Mouse (Mus musculus) brain, adult 2 months (tissue): ENCODE measurements at regions not wholly inside any gene's neighbourhood (a gene's known extent, or its start where the extent isn't known, plus 50 kb on each side); places are given as distances from the start of the nearest gene placed in this dataset.

ENCODE experiments used
- DNase-seq: peaks from one replicate; pipeline ENCODE4 v3.0.0; 2011; ENCODE audit warnings: low read depth, low spot score

GRCm38 (mm10) chr2:95232135-95232772 lies 794.3 kb upstream of the Api5 start:
- peak; percentile 76 for DNase-seq

GRCm38 (mm10) chr2:95231739-95232134 lies 793.8 kb upstream of the Api5 start:
- no peak for DNase-seq

DNA sequence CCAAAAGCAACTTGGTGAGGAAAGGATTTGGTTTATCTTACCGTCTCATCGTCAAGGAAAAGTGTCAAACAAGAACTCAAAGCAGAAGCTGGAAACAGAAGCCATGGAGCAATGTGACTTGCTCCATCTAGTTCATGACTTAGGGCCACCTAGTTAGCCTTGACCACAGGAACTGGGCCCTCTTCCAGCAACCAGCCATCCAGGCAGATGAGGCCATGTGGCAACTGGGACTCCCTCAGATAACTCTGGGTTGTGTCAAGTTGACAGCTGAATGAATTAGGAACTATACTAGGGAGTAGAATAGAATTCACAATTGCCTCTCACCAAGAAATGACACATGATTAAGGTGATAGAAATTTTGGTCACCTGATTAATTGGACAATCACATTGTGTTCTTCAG lies 791.5 kb upstream of the Api5 start:
- no peak for DNase-seq

DNA sequence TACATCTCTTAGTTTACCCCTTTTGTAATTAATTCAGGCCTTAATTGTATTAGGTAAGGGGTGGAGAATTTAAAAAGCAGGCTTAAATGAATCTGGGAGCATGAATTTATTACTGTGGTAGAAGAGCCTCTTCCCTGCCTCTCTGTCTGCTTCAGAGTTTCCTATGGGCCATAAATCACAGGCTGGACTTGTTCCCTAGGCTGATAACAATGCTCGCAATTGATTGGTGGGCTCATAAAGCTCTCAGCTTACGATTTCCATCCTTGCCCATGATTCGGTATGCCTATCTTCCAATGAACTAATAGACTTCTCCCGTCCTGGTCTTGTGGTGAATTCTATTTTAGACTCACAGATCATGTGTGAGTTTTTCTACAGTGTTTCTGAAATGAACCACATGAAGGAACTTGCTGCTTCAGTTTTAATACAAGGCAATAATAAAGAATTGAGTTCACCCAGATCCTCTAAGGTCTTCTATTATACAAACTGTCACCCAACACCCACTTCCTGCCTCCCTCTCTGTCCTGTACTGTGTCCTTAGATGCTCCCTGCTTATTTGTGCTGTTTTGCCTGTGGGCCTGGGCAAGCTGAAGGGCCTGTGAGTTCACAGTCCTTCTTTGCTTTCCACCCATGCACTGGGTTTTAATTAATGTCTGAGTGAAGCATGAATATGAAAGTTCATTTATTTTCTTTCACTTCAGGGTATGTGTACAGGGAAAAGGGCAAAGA lies 772.4 kb upstream of the Api5 start:
- peak; percentile 5 for DNase-seq
